Mouse (Mus musculus) CD4-positive, CD25-positive, alpha-beta regulatory T cell, adult 9 weeks (primary cell): Measurements from ENCODE around the gene Map3k19. TPM values are rescaled to one million over a fixed set of nuclear protein-coding genes. Genes with fewer than 3 reads are reported as not detected.

Experiments
- polyA plus RNA-seq: library from polyadenylated mRNA; unstranded; fragments of 100-300 nt; shearing (Covaris generic); gene quantifications from one replicate; pipeline ENCODE4 v1.2.1, GENCODE M21; 2017

Gene Map3k19
- polyA plus RNA-seq: 0.36 TPM

DNA sequence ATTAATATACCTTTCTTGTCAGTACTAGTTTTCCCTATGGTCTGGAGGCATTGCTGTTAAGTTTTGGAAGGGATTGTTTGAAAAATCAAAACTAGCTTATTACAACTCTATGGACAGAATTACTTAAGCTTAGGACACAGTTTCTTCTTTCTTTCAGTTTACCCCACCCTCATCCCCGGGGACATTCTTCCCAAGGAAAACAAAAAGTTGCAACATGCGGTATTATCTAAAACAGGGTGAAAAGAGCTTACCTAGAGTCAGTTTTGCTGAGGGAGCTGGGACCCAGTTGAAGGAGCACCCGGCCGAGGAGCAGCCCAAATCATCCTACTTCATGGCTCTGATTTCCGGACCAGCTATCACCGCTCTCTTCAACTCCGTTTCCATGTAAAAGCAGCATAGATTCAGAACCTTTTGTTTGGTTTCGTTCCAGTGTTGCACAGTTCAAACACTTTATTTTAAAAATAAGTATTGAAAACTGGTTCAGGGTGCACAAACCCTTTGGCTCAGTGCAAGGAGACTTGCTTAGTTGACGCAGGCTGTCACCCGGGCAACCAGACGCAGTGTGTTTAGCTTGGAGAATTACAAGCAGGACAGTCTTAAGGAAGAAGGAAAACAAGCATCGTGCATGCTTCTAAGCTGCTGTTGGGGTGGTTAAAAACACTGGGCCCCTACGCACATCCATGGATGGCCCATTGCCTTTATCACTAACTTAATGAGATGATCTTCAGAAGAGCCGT is at the start of gene Map3k19:
TSS of gene Map3k19 (minus strand) at position 546 of the 737 bp plus-strand sequence.

GRCm38 (mm10) chr1:127868300-127869261 is 13.8 kb upstream of the Map3k19 start, which contains the start of gene Rab3gap1:
Rab3gap1 (plus strand) TSS chr1:127868773.

GRCm38 (mm10) chr1:127773803-127774500 is 80.9 kb downstream of the Map3k19 start, which contains the start of gene Ccnt2:
Ccnt2 (plus strand) TSS chr1:127774164.

Other genes starting within 250 kb of the Map3k19 start
- gene Tmem163, start 175.5 kb downstream of the Map3k19 start, polyA plus RNA-seq: not detected
- 0.14 TPM for gene Acmsd, start 125.6 kb downstream of the Map3k19 start, polyA plus RNA-seq
- 126 TPM for gene Ccnt2, start 80.9 kb downstream of the Map3k19 start, polyA plus RNA-seq
- gene Rab3gap1, start 13.7 kb upstream of the Map3k19 start, polyA plus RNA-seq: 76.7 TPM
- 1.9 TPM for gene Zranb3, start 248.0 kb upstream of the Map3k19 start, polyA plus RNA-seq
- 94.1 TPM for gene R3hdm1, start 248.3 kb upstream of the Map3k19 start, polyA plus RNA-seq